Mouse (Mus musculus) bone marrow, adult 2 months (tissue): ENCODE measurements around the gene Slc35f3.

ENCODE experiments used
- CTCF ChIP-seq: fragments of 200-500 bp; IDR thresholded peaks from 2 replicates; pipeline ENCODE4 v1.5.1; 2011; ENCODE audit warnings: low read length, control low read depth; ENCODE audit not compliant: control insufficient read depth, insufficient read depth
- POLR2A ChIP-seq: fragments of 200-500 bp; IDR thresholded peaks from 2 replicates; pipeline ENCODE4 v1.6.1; 2011; ENCODE audit warnings: low read depth, mild to moderate bottlenecking, control low read depth, low read length, borderline replicate concordance; ENCODE audit not compliant: control insufficient read depth

GRCm38 (mm10) chr8:126381299-126381698, 82.9 kb downstream of the Slc35f3 start:
- TF ChIP-seq CTCF (no peak), POLR2A (no peak)
